In the genomic region with DNA sequence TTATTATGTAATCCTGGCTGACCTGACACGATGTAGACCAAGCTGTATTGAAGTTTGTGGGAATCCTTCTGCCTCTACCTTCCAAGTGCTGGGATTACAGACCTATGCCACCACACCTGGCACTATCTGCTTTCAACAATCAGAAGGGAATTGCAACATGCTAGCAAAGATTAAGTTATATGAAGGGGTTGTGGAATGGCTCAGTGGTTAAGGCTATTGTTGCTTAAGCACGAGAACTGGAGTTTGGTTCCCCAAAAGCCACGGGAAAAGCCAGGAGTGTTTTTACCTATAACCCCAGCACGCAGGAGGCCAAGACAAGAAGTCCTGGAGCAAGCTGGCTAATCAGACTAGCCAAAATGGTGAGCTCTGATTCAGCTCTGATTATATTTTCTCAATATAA, we compare ENCODE assay signal across 33 mouse cellular contexts.
"Had no signal": no experiment of that assay in that cellular context is flagged by ENCODE, and none has a peak within 500 bp of the region (broad histone marks: within the 10 kb centered on the region; RNA-seq: fewer than 3 reads in every experiment).

No protein-coding gene starts in this region.

- H3K4me2 ChIP-seq: heart, embryonic 11.5 days; heart, embryonic 12.5 days; heart, embryonic 13.5 days; heart, embryonic 15.5 days; hindbrain, embryonic 12.5 days; hindbrain, embryonic 13.5 days; hindbrain, embryonic 14.5 days; hindbrain, embryonic 15.5 days; intestine, embryonic 15.5 days; kidney, embryonic 15.5 days had no signal

- H3K9me3 ChIP-seq: heart, embryonic 10.5 days; heart, embryonic 12.5 days; heart, embryonic 13.5 days; heart, embryonic 15.5 days; hindbrain, embryonic 10.5 days; hindbrain, embryonic 12.5 days; hindbrain, embryonic 13.5 days; hindbrain, embryonic 15.5 days; kidney, embryonic 15.5 days had no signal

- H3K9ac ChIP-seq: heart, embryonic 12.5 days; heart, embryonic 13.5 days; heart, embryonic 15.5 days; hindbrain, embryonic 12.5 days; hindbrain, embryonic 13.5 days; hindbrain, embryonic 14.5 days; hindbrain, embryonic 15.5 days; intestine, embryonic 15.5 days; kidney, embryonic 15.5 days had no signal

- H3K4me3 ChIP-seq: heart, embryonic 10.5 days; heart, embryonic 12.5 days; heart, embryonic 13.5 days; heart, embryonic 15.5 days; hindbrain, embryonic 10.5 days; hindbrain, embryonic 12.5 days; hindbrain, embryonic 13.5 days; hindbrain, embryonic 15.5 days; intestine, embryonic 15.5 days; kidney, embryonic 15.5 days had no signal

- DNase-seq: heart, postnatal 10 days; heart, postnatal 14 days; heart, postnatal 36 days; heart, postnatal 4 days; kidney, adult 11 months; kidney, adult 18-20 months; kidney, adult 2 months; kidney, adult 8-10 months; kidney, adult 9 months; kidney, postnatal 10 days; kidney, postnatal 14 days; kidney, postnatal 25 days; kidney, postnatal 36 days; kidney, postnatal 4 days; layer of hippocampus, adult 9-11 months; layer of hippocampus, postnatal 36 days had no signal

- H3K27ac ChIP-seq: heart, embryonic 10.5 days; heart, embryonic 13.5 days; heart, embryonic 15.5 days; hindbrain, embryonic 10.5 days; hindbrain, embryonic 12.5 days; hindbrain, embryonic 13.5 days; hindbrain, embryonic 14.5 days; hindbrain, embryonic 15.5 days; hindbrain, postnatal 0 days; intestine, embryonic 15.5 days; kidney, embryonic 15.5 days; kidney, postnatal 0 days; layer of hippocampus, adult 2 months had no signal

- H3K27me3 ChIP-seq: heart, embryonic 12.5 days; heart, embryonic 13.5 days; heart, embryonic 15.5 days; hindbrain, embryonic 12.5 days; hindbrain, embryonic 13.5 days; hindbrain, embryonic 15.5 days; intestine, embryonic 15.5 days; kidney, embryonic 15.5 days had no signal

- H3K36me3 ChIP-seq: heart, embryonic 10.5 days; heart, embryonic 12.5 days; heart, embryonic 13.5 days; heart, embryonic 15.5 days; hindbrain, embryonic 10.5 days; hindbrain, embryonic 12.5 days; hindbrain, embryonic 13.5 days; hindbrain, embryonic 15.5 days; intestine, embryonic 15.5 days; kidney, embryonic 15.5 days had no signal

- H3K4me1 ChIP-seq: heart, embryonic 10.5 days; heart, embryonic 12.5 days; heart, embryonic 13.5 days; heart, embryonic 15.5 days; hindbrain, embryonic 10.5 days; hindbrain, embryonic 12.5 days; hindbrain, embryonic 13.5 days; hindbrain, embryonic 15.5 days; intestine, embryonic 15.5 days; kidney, embryonic 15.5 days had no signal

- ATAC-seq: inflammation-experienced regulatory T-cells, adult 6 months; intestine, embryonic 15.5 days; intestine, postnatal 0 days had no signal
